Mouse (Mus musculus) CH12.LX (cell line): ENCODE results near the gene Plekha7. TPM values are rescaled to one million over a fixed set of nuclear protein-coding genes. Genes with fewer than 3 reads are reported as not detected.

Experiments used
- DNase-seq: peaks from one replicate; pipeline ENCODE4 v3.0.0-alpha.2; 2013; ENCODE audit errors: extremely low read depth
- H3K27ac ChIP-seq: 2 replicates; pipeline ENCODE4 v1.5.1; 2012; ENCODE audit warnings: low read depth, mild to moderate bottlenecking, control low read depth, moderate library complexity; ENCODE audit not compliant: insufficient read depth
- H3K27me3 ChIP-seq: replicated peaks from 2 replicates; pipeline ENCODE3; 2012; ENCODE audit warnings: inconsistent platforms
- H3K36me3 ChIP-seq, 2 experiments: replicated peaks in 1 of 2; 2 replicates each; pipeline versions ENCODE3 to v1.6.1; 2012; ENCODE audit warnings: inconsistent platforms in 1 of 2, low read length in 1 of 2, mild to moderate bottlenecking in 1 of 2, mixed read lengths in 1 of 2, moderate library complexity in 1 of 2; ENCODE audit not compliant: control insufficient read depth in 1 of 2, insufficient read depth in 1 of 2
- H3K4me1 ChIP-seq, 2 experiments: 2 replicates each; pipeline ENCODE4 v1.6.1; 2012; ENCODE audit warnings: inconsistent platforms in 1 of 2, moderate library complexity in 1 of 2; ENCODE audit not compliant: insufficient read depth in 2 of 2, control insufficient read depth in 1 of 2
- H3K4me2 ChIP-seq: 2 replicates; pipeline ENCODE4 v1.6.1; 2012; ENCODE audit warnings: low read depth, mild to moderate bottlenecking, control low read depth; ENCODE audit not compliant: poor library complexity, insufficient read depth, severe bottlenecking
- H3K4me3 ChIP-seq, 3 experiments: fragments of 150-350 bp in 1 of 3; sonication (generic) in 1 of 3; replicated peaks in 1 of 3; 2 replicates each; pipeline versions ENCODE3 to v1.5.1; 2011 to 2012; ENCODE audit warnings: low read depth in 2 of 3, low read length in 2 of 3, mild to moderate bottlenecking in 2 of 3, moderate library complexity in 2 of 3, control low read depth in 1 of 3, improper control_type of control experiment in 1 of 3, inconsistent platforms in 1 of 3, mixed read lengths in 1 of 3; ENCODE audit not compliant: poor library complexity in 1 of 3
- H3K79me2 ChIP-seq: replicated peaks from 2 replicates; pipeline ENCODE4 v1.6.1; 2012; ENCODE audit warnings: mild to moderate bottlenecking, moderate library complexity; ENCODE audit not compliant: control insufficient read depth, poor library complexity, insufficient read depth, severe bottlenecking; ENCODE audit errors: extremely low read depth
- H3K9ac ChIP-seq: 2 replicates; pipeline ENCODE4 v1.6.1; 2012; ENCODE audit warnings: low read depth, mild to moderate bottlenecking, control low read depth, moderate library complexity; ENCODE audit not compliant: insufficient read depth
- H3K9me3 ChIP-seq: replicated peaks from 2 replicates; pipeline ENCODE3; 2012; ENCODE audit warnings: low read length, inconsistent platforms, mixed read lengths
- CHD1 ChIP-seq: IDR thresholded peaks from 2 replicates; pipeline ENCODE4 v1.6.1; 2012; ENCODE audit warnings: low read depth, low read length, improper control_type of control experiment, inconsistent platforms
- CHD2 ChIP-seq: IDR thresholded peaks from 2 replicates; pipeline ENCODE4 v1.6.1; 2011; ENCODE audit warnings: low read length, improper control_type of control experiment
- CTCF ChIP-seq, 2 experiments: IDR thresholded peaks in 1 of 2; conservative IDR thresholded peaks in 1 of 2; 2 replicates each; pipeline ENCODE4 v1.5.1; 2011 to 2012; ENCODE audit warnings: low read depth in 2 of 2, low read length in 2 of 2, improper control_type of control experiment in 1 of 2, inconsistent platforms in 1 of 2, mild to moderate bottlenecking in 1 of 2, moderate library complexity in 1 of 2
- E2F4 ChIP-seq: IDR thresholded peaks from 2 replicates; pipeline ENCODE4 v1.6.1; 2011; ENCODE audit warnings: low read depth, low read length, improper control_type of control experiment; ENCODE audit not compliant: insufficient replicate concordance
- ETS1 ChIP-seq: conservative IDR thresholded peaks from 2 replicates; pipeline ENCODE4 v1.6.1; 2012; ENCODE audit warnings: low read depth, mild to moderate bottlenecking, inconsistent platforms, low read length, improper control_type of control experiment, moderate library complexity
- IRF4 ChIP-seq: IDR thresholded peaks from 2 replicates; pipeline ENCODE4 v1.6.1; 2014; ENCODE audit warnings: low read depth, mild to moderate bottlenecking, inconsistent platforms, low read length, improper control_type of control experiment
- JUND ChIP-seq: conservative IDR thresholded peaks from 2 replicates; pipeline ENCODE4 v1.6.1; 2011; ENCODE audit warnings: low read depth, low read length, improper control_type of control experiment
- MAX ChIP-seq: IDR thresholded peaks from 2 replicates; pipeline ENCODE4 v1.6.1; 2011; ENCODE audit warnings: low read length, improper control_type of control experiment
- MAZ ChIP-seq: IDR thresholded peaks from 2 replicates; pipeline ENCODE4 v1.6.1; 2012; ENCODE audit warnings: low read depth, mild to moderate bottlenecking, inconsistent platforms, low read length, improper control_type of control experiment, moderate library complexity
- MEF2A ChIP-seq: IDR thresholded peaks from 2 replicates; pipeline ENCODE4 v1.6.1; 2014; ENCODE audit warnings: low read depth, mild to moderate bottlenecking, inconsistent platforms, low read length, improper control_type of control experiment, borderline replicate concordance
- MXI1 ChIP-seq: IDR thresholded peaks from 2 replicates; pipeline ENCODE4 v1.6.1; 2011; ENCODE audit warnings: mild to moderate bottlenecking, low read depth, low read length, improper control_type of control experiment
- POLR2A ChIP-seq: IDR thresholded peaks from 2 replicates; pipeline ENCODE4 v1.6.1; 2011; ENCODE audit warnings: low read depth, mild to moderate bottlenecking, improper control_type of control experiment, low read length
- TCF12 ChIP-seq: IDR thresholded peaks from 2 replicates; pipeline ENCODE4 v1.6.1; 2014; ENCODE audit warnings: low read depth, mild to moderate bottlenecking, inconsistent platforms, low read length, improper control_type of control experiment
- UBTF ChIP-seq: IDR thresholded peaks from 2 replicates; pipeline ENCODE4 v1.6.1; 2012; ENCODE audit warnings: low read depth, mild to moderate bottlenecking, inconsistent platforms, low read length, improper control_type of control experiment, moderate library complexity
- ZKSCAN1 ChIP-seq: IDR thresholded peaks from 2 replicates; pipeline ENCODE4 v1.6.1; 2012; ENCODE audit warnings: low read depth, inconsistent platforms, low read length, improper control_type of control experiment, borderline replicate concordance
- ZNF384 ChIP-seq: IDR thresholded peaks from 2 replicates; pipeline ENCODE4 v1.6.1; 2012; ENCODE audit warnings: low read depth, low read length, improper control_type of control experiment, inconsistent platforms
- dilution Hi-C: fragments of 300-500 bp; cut with MboI; formaldehyde crosslinking; loops from 2 replicates; pipeline ENCODE4 v1.14.3; 2020; ENCODE audit warnings: low sequenced_read_pairs; ENCODE audit not compliant: extremely low pct_unique_long_range_greater_than_20kb, extremely low pct_ligation_motif_present
- in situ Hi-C: fragments of 300-500 bp; cut with MboI; formaldehyde crosslinking; loops from 3 replicates; pipeline ENCODE4 v1.14.3; 2019; ENCODE audit warnings: low sequenced_read_pairs, low pct_ligation_motif_present, low pct_unique_long_range_greater_than_20kb, mixed read lengths
- polyA plus RNA-seq: library from polyadenylated mRNA; unstranded; fragments of >175 nt; gene quantifications from 2 replicates; pipeline ENCODE4 v1.2.1, GENCODE M21; 2012; ENCODE audit warnings: low read depth; ENCODE audit not compliant: insufficient read length
- total RNA-seq, 2 experiments: library from RNA; depleted of rRNA; stranded (reverse); fragments of 300-350 nt in 1 of 2; fragments of >200 nt in 1 of 2; gene quantifications; 2 replicates each; pipeline ENCODE4 v1.2.3; 2012 to 2014

Plekha7 gene
- total and polyA plus RNA-seq, 3 experiments = 0.59 to 1.5 (median 1.0) TPM

DNA sequence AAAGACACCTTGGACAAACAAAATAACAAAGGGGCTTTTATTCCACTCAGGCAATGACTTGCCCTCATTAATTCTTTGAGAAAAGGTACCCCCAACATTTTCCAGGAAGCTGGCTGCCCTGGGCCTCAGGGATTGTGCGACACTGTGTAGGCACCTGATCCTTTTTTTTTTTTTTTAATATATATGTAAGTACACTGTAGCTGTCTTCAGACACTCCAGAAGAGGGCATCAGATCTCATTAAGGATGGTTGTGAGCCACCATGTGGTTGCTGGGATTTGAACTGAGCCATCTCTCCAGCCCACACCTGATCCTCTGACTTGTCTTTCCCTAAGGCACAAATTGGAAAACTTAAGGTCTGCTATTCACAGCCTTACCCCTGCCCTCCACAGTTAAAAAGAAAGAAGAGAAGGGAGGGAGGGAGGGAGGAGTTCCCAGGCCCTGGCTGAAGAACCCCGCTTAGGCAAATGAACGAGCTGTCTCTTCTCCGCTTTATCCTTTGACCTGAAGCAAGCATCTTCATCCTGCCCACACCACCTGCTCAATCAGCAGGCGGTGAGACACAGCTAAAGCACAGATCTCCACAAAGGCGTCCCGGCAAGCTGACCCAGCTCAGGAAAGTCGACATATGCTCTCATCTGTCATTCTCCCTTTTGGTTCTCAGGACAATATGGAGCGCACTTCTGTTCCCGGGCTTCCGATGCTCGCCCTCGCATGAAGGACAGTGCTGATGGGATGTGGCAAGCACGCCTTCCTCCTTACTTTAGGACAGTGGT, 85.0 kb downstream of the Plekha7 start:
- Histone ChIP-seq H3K27me3 (no peaks in the 10 kb centered on the region), H3K4me1 (peaks cover 0 to 6% of the 10 kb centered on the region in 2 experiments; a peak in 1 of 4 replicates), H3K9me3 (peaks cover 2% of the 10 kb centered on the region), H3K4me2 (no peak overlapping the region), H3K9ac (no peak overlapping the region), H3K27ac (no peak overlapping the region), H3K36me3 (no peaks in the 10 kb centered on the region), H3K4me3 (no peak overlapping the region), H3K79me2 (no peaks in the 10 kb centered on the region)
- no peak for DNase-seq
- TF ChIP-seq ETS1 (no peak), MAX (no peak), TCF12 (no peak), CHD1 (no peak), POLR2A (no peak), ZKSCAN1 (no peak), CHD2 (no peak), CTCF (conservative IDR thresholded peaks at IDR 0.05 in 1 of 2, IDR thresholded peaks at IDR 0.05 in 1 of 2; ENCODE audit: low read depth in 2 of 2, low read length in 2 of 2) (no peak; a peak in 1 of 4 replicates), JUND (no peak), IRF4 (no peak), MXI1 (no peak)
- dilution Hi-C loops (no loop called here), in situ Hi-C loops (no loop called here)

DNA sequence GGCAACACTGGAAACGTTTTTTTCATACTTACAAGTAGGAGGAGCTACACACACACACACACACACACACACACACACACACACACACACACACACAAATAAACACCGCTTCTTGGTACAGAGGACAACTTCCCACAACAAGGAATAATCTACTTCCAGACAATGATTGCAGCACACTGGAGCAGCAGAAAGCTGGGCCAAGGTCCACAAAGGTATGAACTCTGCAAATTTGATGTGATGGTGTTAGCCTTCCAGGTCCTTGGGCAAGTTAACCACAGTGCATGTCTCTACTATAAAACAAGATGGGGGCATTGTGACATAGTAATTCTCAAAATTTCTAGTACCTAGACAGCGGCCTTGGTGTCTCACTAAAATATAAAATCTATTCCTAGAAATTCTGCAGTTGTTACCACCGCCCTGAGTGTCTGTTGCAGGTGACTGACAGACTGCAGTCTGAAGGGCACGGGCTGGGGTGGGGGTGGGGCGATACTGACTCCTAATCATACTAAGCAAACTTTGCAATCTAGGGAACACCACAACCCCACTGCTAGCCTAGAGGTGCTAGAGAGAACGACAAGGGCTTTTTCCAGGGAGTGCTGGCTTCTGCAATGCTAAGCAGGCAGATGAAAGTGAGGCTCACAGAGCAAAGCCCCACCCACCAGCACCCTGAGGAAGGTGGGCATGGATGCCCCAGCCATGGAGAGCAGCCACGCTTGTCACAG, 85.7 kb downstream of the Plekha7 start:
- Histone ChIP-seq H3K27ac (no peak overlapping the region), H3K79me2 (no peaks in the 10 kb centered on the region), H3K4me2 (no peak overlapping the region), H3K4me1 (peaks cover 0 to 6% of the 10 kb centered on the region in 2 experiments; a peak in 1 of 4 replicates), H3K9ac (no peak overlapping the region), H3K9me3 (peaks cover 2% of the 10 kb centered on the region), H3K36me3 (no peaks in the 10 kb centered on the region), H3K27me3 (no peaks in the 10 kb centered on the region), H3K4me3 (no peak overlapping the region)
- in situ Hi-C loops = no loop called here
- no peak for TF ChIP-seq MEF2A
- no peak for TF ChIP-seq E2F4
- TF ChIP-seq MAZ = no peak
- TF ChIP-seq TCF12 = no peak
- no peak for TF ChIP-seq UBTF
- no peak for TF ChIP-seq ZNF384
- TF ChIP-seq CHD2 = no peak
- no peak for DNase-seq
- dilution Hi-C loops = no loop called here
